Mouse (Mus musculus): ENCODE measurements around the gene Dbf4. TPM values are rescaled to one million over a fixed set of nuclear protein-coding genes. Genes with fewer than 3 reads are reported as not detected.

The Dbf4 gene
- polyA plus RNA-seq, 1 experiment from 2014 or later: 83.1 TPM

- no peak for ATAC-seq (ENCODE audit: insufficient number of reproducible peaks, low FRiP score, low TSS enrichment, low read depth)
- H3K36me3 ChIP-seq (ENCODE audit: control insufficient read depth, insufficient read depth, low read length): no peaks in the 10 kb centered on the region
- 67% methylated on average over 13 of the region's 13 CpGs for whole genome bisulfite sequencing
Measured at GRCm38 (mm10) chr5:8356885-8357651, 65.4 kb downstream of the Dbf4 start.

GRCm38 (mm10) chr5:8356326-8356725, 66.2 kb downstream of the Dbf4 start:
- Histone ChIP-seq H3K4me2 (ENCODE audit: low read depth, severe bottlenecking) (no peak overlapping the region), H3K9me3 (ENCODE audit: control insufficient read depth, low read length) (no peaks in the 10 kb centered on the region), H3K4me1 (ENCODE audit: control insufficient read depth, insufficient read depth, low read length) (no peaks in the 10 kb centered on the region), H3K27me3 (ENCODE audit: control insufficient read depth, insufficient read depth, low read length) (no peaks in the 10 kb centered on the region), H3K9ac (ENCODE audit: low read length) (no peak overlapping the region), H3K36me3 (ENCODE audit: control insufficient read depth, insufficient read depth, low read length) (no peaks in the 10 kb centered on the region), H3K27ac (replicated peaks; ENCODE audit: low read depth, low read length) (no peak overlapping the region), H3K4me3 (ENCODE audit: low read depth, low read length) (no peak overlapping the region)
- WGBS: 36% methylated on average over 2 of the region's 2 CpGs
- ATAC-seq (ENCODE audit: insufficient number of reproducible peaks, low FRiP score, low TSS enrichment, low read depth) (no peak), DNase-seq (ENCODE audit: low spot score) (no peak)

More at GRCm38 (mm10) chr5:8356885-8357651, 65.4 kb downstream of the Dbf4 start:
- Histone ChIP-seq H3K4me3 (ENCODE audit: low read depth, low read length) (no peak overlapping the region), H3K27me3 (ENCODE audit: control insufficient read depth, insufficient read depth, low read length) (no peaks in the 10 kb centered on the region), H3K4me2 (ENCODE audit: low read depth, severe bottlenecking) (no peak overlapping the region), H3K9ac (ENCODE audit: low read length) (no peak overlapping the region), H3K4me1 (ENCODE audit: control insufficient read depth, insufficient read depth, low read length) (no peaks in the 10 kb centered on the region), H3K27ac (replicated peaks; ENCODE audit: low read depth, low read length) (no peak overlapping the region), H3K9me3 (ENCODE audit: control insufficient read depth, low read length) (no peaks in the 10 kb centered on the region)
- DNase-seq (ENCODE audit: low spot score): no peak

GRCm38 (mm10) chr5:8349557-8349956, 73.0 kb downstream of the Dbf4 start:
- 57% methylated on average over 10 of the region's 10 CpGs for WGBS
- no peak overlapping the region for H3K4me3 ChIP-seq (ENCODE audit: low read depth, low read length)
- no peak overlapping the region for H3K27ac ChIP-seq (replicated peaks; ENCODE audit: low read depth, low read length)
- H3K9me3 ChIP-seq (ENCODE audit: control insufficient read depth, low read length): no peaks in the 10 kb centered on the region
- no peaks in the 10 kb centered on the region for H3K4me1 ChIP-seq (ENCODE audit: control insufficient read depth, insufficient read depth, low read length)
- H3K4me2 ChIP-seq (ENCODE audit: low read depth, severe bottlenecking): no peak overlapping the region
- no peak for DNase-seq (ENCODE audit: low spot score)
- no peaks in the 10 kb centered on the region for H3K36me3 ChIP-seq (ENCODE audit: control insufficient read depth, insufficient read depth, low read length)
- no peak for ATAC-seq (ENCODE audit: insufficient number of reproducible peaks, low FRiP score, low TSS enrichment, low read depth)
- no peak overlapping the region for H3K9ac ChIP-seq (ENCODE audit: low read length)
- H3K27me3 ChIP-seq (ENCODE audit: control insufficient read depth, insufficient read depth, low read length): no peaks in the 10 kb centered on the region

Other genes with a start within 250 kb of the Dbf4 start
- gene Adam22, start 54.6 kb downstream of the Dbf4 start, polyA plus RNA-seq (2014; fragmentation: Nextera tagmentation; extraction: Ambion mirVana): 7.3 and 8.3 TPM in 2 replicates
- 9.6 and 12.2 TPM in 2 replicates for gene Slc25a40, start 134 bp upstream of the Dbf4 start, polyA plus RNA-seq (2014; fragmentation: Nextera tagmentation; extraction: Ambion mirVana)
- 3.5 and 4.8 TPM in 2 replicates for gene Rundc3b, start 200.2 kb upstream of the Dbf4 start, polyA plus RNA-seq (2014; fragmentation: Nextera tagmentation; extraction: Ambion mirVana)
- 0.14 and 0.20 TPM in 2 replicates for gene Abcb1a, start 237.4 kb upstream of the Dbf4 start, polyA plus RNA-seq (2014; fragmentation: Nextera tagmentation; extraction: Ambion mirVana)